8 mouse cellular contexts compared by ENCODE assay signal in genomic region chr3:75556121-75556694, GRCm38 (mm10). TPM values are rescaled to one million over a fixed set of nuclear protein-coding genes. Genes with fewer than 3 reads are reported as not detected.
DNase-seq lines count a peak whose midpoint lies in the region; ATAC-seq and TF ChIP-seq lines count a peak whose summit lies in the region.

No protein-coding gene starts in this region.

- H3K4me1 ChIP-seq in heart, embryonic 11.5 days (ENCODE audit: control insufficient read depth, insufficient read depth, low read length), result 0 out of 2 replicates have a peak, but pooled peaks cover 3% of the 10 kb centered on the region
- H3K4me1 ChIP-seq in cortical plate, adult 2 months (ENCODE audit: control insufficient read depth, insufficient read depth, low read length), result peaks cover 2% of the 10 kb centered on the region; the same call in 1 of the 2 replicates
- H3K4me1 ChIP-seq in hindbrain, embryonic 12.5 days, result peaks cover 4% of the 10 kb centered on the region

- H3K36me3 ChIP-seq in heart, embryonic 11.5 days (ENCODE audit: control insufficient read depth, insufficient read depth, low read length), result no peaks in the 10 kb centered on the region
- H3K36me3 ChIP-seq in hindbrain, embryonic 12.5 days, result no peaks in the 10 kb centered on the region
- H3K36me3 ChIP-seq in macrophage (ENCODE audit: inconsistent target), result no peaks in the 10 kb centered on the region

- intact Hi-C loops in heart, postnatal 25 days (cut with DNase I), result loop anchor here (10.0 kb wide), 1 partner anchor 399 kb away; the partner anchor contains the start of gene Golim4

- H3K9ac ChIP-seq in heart, embryonic 11.5 days (ENCODE audit: low read depth, low read length), result peak overlapping the region; percentile 96
- H3K9ac ChIP-seq in hindbrain, embryonic 12.5 days, result peak overlapping the region; percentile 93

- under 1% methylated on average over 36 of the region's 36 CpGs for WGBS in heart, embryonic 11.5 days (ENCODE audit: insufficient replicate concordance)
- under 1% methylated on average over 33 of the region's 36 CpGs for WGBS in hindbrain, embryonic 12.5 days
- under 1% methylated on average over 36 of the region's 36 CpGs for WGBS in macrophage (ENCODE audit: missing documents)

- no peaks in the 10 kb centered on the region for H3K27me3 ChIP-seq in heart, embryonic 11.5 days (ENCODE audit: control insufficient read depth, insufficient read depth, low read length)
- no peaks in the 10 kb centered on the region for H3K27me3 ChIP-seq in hindbrain, embryonic 12.5 days

- DNase-seq in heart, postnatal 25 days (ENCODE audit: low spot score), result no peak
- peak; percentile 77 for DNase-seq in CD4-positive, CD25-positive, alpha-beta regulatory T cell, adult 2 months (ENCODE audit: low read depth, low spot score)
- peak; percentile 62 for DNase-seq in thymus, postnatal 0 days (ENCODE audit: low spot score)
- DNase-seq in urinary bladder, postnatal 4 days (ENCODE audit: low spot score in 2 of 2), result no peak

- ATAC-seq in heart, embryonic 11.5 days (replicated peaks; ENCODE audit: insufficient number of reproducible peaks, low FRiP score, low TSS enrichment), result peak; percentile 51
- ATAC-seq in hindbrain, embryonic 12.5 days (ENCODE audit: low FRiP score), result peak; percentile 66

- peak overlapping the region; percentile 82 for H3K27ac ChIP-seq in heart, embryonic 11.5 days (ENCODE audit: low read depth, low read length)
- H3K27ac ChIP-seq in cortical plate, adult 2 months (ENCODE audit: insufficient read depth, low read length), result no peak overlapping the region
- H3K27ac ChIP-seq in hindbrain, embryonic 12.5 days, result peak overlapping the region; percentile 78
- peak overlapping the region; percentile 52 for H3K27ac ChIP-seq in macrophage

- peak overlapping the region; percentile 85 for H3K4me2 ChIP-seq in heart, embryonic 11.5 days
- H3K4me2 ChIP-seq in hindbrain, embryonic 12.5 days (replicated peaks), result peak overlapping the region; percentile 81

- no peaks in the 10 kb centered on the region for H3K9me3 ChIP-seq in heart, embryonic 11.5 days (replicated peaks; ENCODE audit: control insufficient read depth, low read length)
- no peaks in the 10 kb centered on the region for H3K9me3 ChIP-seq in hindbrain, embryonic 12.5 days (replicated peaks)

- H3K79me2 ChIP-seq in macrophage (ENCODE audit: inconsistent target), result peaks cover 52% of the 10 kb centered on the region

- peak overlapping the region; percentile 96 for H3K4me3 ChIP-seq in heart, embryonic 11.5 days (ENCODE audit: low read depth, low read length)
- peak overlapping the region; percentile 59 for H3K4me3 ChIP-seq in cortical plate, adult 2 months (ENCODE audit: insufficient read depth, low read length)
- H3K4me3 ChIP-seq in hindbrain, embryonic 12.5 days, result peak overlapping the region; percentile 83
- H3K4me3 ChIP-seq in macrophage (ENCODE audit: inconsistent target), result peak overlapping the region; percentile 73

- TF ChIP-seq CTCF in cortical plate, adult 2 months (IDR thresholded peaks at IDR 0.05; ENCODE audit: extremely low read depth, insufficient read depth, low read length), result no peak

- no peak for TF ChIP-seq POLR2A in cortical plate, adult 2 months (IDR thresholded peaks at IDR 0.05; ENCODE audit: extremely low read depth, insufficient read depth, low read length)

RNA-seq across cellular contexts. Expression of gene Pdcd10, which starts 0.4 kb away (rescaled TPM):
- polyA plus RNA-seq in heart, embryonic 11.5 days (2014; fragmentation: Nextera tagmentation; extraction: Ambion mirVana), result 73.4 and 81.3 TPM in 2 replicates
- total RNA-seq in heart, postnatal 25 days (2021), result 10 to 100 TPM; 23.5 to 24.8 TPM
- 38.8 and 43.3 TPM in 2 replicates for polyA plus RNA-seq in cortical plate, adult 2 months (2012; rRNA removed)
- polyA plus RNA-seq in hindbrain, embryonic 12.5 days (2016; fragmentation: Nextera tagmentation; extraction: Ambion mirVana), result 80.0 and 93.3 TPM in 2 replicates
- 100 to 1,000 TPM in 17 of 26 experiments, 10 to 100 TPM in 9; 74.8 to 179 (median 115) TPM for total RNA-seq in macrophage (2018; cell fraction: chromatin; rRNA removed)
- 100 to 1,000 TPM in 1 of 26 experiments, 10 to 100 TPM in 25; 59.0 to 101 (median 78.8) TPM for total RNA-seq in macrophage (2018; cell fraction: cytosol; rRNA removed)
- 100 to 1,000 TPM in 8 of 26 experiments, 10 to 100 TPM in 18; 55.9 to 180 (median 78.8) TPM for total RNA-seq in macrophage (2018; cell fraction: nucleus; rRNA removed)
- 79.2 to 159 TPM (median 82.1 TPM) in 3 replicates for polyA plus RNA-seq in macrophage (2018)
- 147 and 150 TPM in 2 replicates for polyA plus RNA-seq in thymus, postnatal 0 days (2015; fragmentation: Nextera tagmentation; extraction: Ambion mirVana)

RNA-seq across cellular contexts. Expression of gene Serpini1, which starts 1.1 kb away (rescaled TPM):
- polyA plus RNA-seq in heart, embryonic 11.5 days (2014; fragmentation: Nextera tagmentation; extraction: Ambion mirVana), result 1.0 and 2.3 TPM in 2 replicates
- total RNA-seq in heart, postnatal 25 days (2021), result 1 to 10 TPM; 3.2 to 4.7 TPM
- polyA plus RNA-seq in cortical plate, adult 2 months (2012; rRNA removed), result 119 and 130 TPM in 2 replicates
- 54.5 and 61.0 TPM in 2 replicates for polyA plus RNA-seq in hindbrain, embryonic 12.5 days (2016; fragmentation: Nextera tagmentation; extraction: Ambion mirVana)
- under 1 TPM in 15 of 26 experiments, not detected in 11; 0.20 to 0.86 (median 0.38) TPM for total RNA-seq in macrophage (2018; cell fraction: chromatin; rRNA removed)
- under 1 TPM in 21 of 26 experiments, not detected in 5; 0.03 to 0.27 (median 0.10) TPM for total RNA-seq in macrophage (2018; cell fraction: cytosol; rRNA removed)
- under 1 TPM in 18 of 26 experiments, not detected in 8; 0.15 to 0.93 (median 0.45) TPM for total RNA-seq in macrophage (2018; cell fraction: nucleus; rRNA removed)
- 0.11 to 0.16 TPM (median 0.15 TPM) in 3 replicates for polyA plus RNA-seq in macrophage (2018)
- 6.0 and 6.2 TPM in 2 replicates for polyA plus RNA-seq in thymus, postnatal 0 days (2015; fragmentation: Nextera tagmentation; extraction: Ambion mirVana)

Comparison
In these comparisons a context has a peak if more than half of its experiments do, and no peak if none do; other contexts are left out.
1. DNase-seq: peak in CD4-positive, CD25-positive, alpha-beta regulatory T cell, adult 2 months (single experiment) and thymus, postnatal 0 days (single experiment); none in heart, postnatal 25 days (single experiment) and urinary bladder, postnatal 4 days (0 of 2).
2. Peak in every context shown above with its lines, with median percentiles within 50 percentile points of each other: H3K4me3 ChIP-seq.